Mouse (Mus musculus) lung, postnatal 10 days (tissue): ENCODE results near the gene Slit1.
A peak's percentile ranks its signal among the peaks of the same experiment; 100 is the strongest.

Source experiments
- DNase-seq: peaks from one replicate; pipeline ENCODE4 v3.0.0; 2021

Slit1 gene

DNA sequence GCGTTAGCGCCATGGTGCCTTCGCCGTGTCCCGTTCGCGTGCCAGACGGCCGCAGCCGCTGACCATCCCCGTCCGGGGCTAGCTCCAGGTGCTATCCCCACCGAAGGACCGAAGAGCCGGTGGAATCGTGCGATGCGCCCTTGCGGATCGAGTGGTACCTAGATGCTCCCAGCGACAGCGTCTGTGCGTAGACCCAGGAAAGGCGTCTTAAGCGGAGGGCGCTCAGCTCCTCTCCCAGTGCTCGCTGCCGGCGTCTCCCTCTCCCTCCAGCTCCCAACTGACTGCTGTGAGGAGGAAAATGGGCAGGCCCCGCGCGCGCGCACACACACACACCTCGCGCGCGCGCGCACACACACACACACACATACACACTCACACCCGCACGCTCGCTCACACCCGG, at the start of gene Slit1:
Slit1 (minus strand) TSS at position 270 of the 400 bp plus-strand sequence.
- no peak for DNase-seq

DNA sequence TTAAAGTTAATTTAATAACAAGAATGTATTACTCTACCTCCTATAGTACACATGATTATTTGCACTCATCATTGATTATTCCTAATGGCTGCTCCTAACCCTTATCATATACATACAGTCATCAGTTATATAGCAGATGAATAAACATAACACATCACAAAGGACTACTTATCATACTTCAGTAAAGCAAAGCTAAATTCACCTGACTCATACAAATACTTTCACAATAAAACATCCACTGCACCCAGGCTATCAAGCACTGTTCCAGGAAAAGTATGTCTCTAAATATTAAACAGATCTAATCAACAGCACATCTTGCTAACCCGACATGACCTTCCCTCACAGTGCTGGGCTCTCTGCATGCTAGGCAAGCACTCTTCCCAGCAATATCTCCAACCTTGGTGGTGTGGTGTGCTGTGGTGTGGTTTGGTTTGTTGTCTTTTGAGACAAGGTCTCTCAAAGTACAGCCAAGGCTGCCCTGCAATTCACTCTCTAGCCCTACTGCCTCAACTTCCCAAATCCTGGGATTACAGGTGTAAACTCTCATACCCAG, 49.5 kb upstream of the Slit1 start:
- no peak for DNase-seq

DNA sequence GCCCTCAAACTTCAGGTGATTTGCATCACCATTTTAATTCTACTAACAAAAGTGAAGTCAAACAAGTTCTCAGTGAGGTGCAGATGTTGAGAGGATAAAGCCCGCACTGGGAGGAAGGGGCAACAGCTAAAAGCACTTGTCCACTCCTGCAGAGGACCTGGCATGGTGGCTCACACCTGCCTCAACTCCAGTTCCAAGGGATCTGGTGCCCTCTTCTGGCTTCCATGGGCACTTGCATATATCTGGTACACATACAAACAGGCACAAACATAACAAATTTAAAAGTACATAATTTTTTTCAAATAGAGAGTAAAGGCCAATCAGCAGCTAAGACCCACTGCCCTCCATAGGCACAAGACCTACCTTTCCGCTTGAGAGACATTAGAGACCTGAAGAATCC, 47.9 kb upstream of the Slit1 start:
- no peak for DNase-seq

DNA sequence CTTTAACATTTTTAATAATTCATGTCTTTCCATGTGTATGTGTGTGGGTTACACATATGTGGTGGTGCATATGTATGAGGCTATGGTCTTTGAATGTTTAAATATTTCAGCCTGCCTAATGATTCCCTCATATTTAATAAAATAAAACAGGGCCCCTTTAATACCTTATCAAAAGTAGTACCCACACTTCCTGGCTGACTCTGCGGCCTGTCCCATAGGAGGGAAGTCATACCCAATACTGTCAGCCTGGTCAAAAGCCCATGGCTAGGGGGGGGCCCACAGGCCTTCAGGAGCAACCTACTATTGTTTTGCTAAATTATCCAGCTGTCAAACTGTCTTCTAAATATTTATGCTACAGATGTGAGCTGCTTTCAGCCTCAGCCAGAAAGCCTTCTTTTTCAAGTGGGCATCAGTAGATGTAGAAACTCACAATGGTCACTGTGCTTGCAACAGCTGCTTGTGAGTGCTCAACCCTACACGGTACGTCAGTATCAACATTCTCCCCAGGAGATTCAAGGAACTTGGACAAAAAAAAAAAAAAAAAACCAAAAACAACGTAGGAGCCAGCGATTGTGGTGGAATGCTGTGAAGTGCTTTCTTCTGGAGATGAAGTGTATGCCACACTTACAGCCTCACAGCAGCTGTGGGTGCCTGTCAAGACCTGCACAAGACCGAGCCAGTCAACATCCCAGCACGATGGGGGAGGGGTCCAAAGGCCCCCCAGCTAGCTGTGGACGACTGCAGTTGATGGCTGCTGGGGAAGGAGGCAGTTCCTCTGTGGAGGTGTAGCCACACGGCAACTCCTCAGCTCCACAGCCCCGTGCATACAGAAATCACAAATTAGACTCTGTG, 45.9 kb upstream of the Slit1 start:
- no peak for DNase-seq

DNA sequence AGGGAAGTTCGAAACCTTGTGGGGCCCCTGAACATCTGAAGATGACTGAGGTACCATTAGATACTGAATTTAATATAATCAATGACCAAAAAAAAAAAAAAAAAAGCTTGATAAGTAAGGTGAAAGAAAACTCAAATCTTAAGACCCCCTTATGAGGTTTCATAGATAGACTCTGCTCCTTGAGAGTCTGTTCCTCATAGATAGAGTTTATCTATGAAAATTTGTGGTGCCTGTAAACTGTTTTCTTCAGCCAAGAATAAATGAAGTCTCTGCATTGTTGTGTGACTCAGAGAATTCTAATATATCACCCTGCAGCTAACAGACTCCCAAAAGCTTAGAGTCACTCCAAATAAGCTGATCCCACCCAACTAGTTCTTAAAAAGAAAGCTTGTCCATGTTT, 43.4 kb upstream of the Slit1 start:
- DNase-seq = no peak

DNA sequence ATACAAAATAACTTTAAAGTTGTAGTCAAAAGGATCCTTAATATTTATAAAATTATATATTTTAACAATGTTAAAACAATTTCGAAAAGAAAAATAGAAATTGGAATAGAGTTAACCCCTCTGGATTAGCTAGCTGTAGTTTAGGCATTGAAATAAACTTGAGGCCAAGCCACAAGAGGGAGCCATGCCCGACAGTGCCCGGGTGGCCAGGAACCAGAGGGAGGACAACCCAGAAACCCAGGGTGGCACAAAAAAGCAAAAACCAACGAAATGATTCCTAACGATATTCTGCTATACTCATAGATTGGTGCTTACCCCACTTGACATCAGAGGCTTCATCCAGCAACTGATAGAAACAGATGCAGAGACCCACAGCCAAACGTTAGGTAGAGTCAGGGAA, 34.0 kb upstream of the Slit1 start:
- no peak for DNase-seq

DNA sequence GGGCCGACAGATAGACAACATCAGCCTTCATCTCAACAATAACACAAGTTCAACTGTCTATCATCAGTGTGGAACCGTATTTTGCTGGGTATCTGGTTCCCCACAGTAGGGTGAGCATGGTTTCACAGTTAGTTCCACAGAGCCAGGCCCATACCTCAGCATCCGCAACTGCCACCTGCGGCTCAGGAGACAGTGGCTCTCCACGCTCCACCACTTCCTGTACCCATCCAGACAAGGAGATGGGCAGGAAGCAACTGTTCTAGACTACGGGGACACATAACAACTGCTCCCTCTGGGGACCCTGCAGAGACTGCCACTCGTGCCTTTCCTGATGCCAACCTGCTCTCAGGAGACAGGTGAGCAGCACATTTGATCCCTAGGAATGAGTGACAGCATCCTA, 25.2 kb upstream of the Slit1 start:
- no peak for DNase-seq

DNA sequence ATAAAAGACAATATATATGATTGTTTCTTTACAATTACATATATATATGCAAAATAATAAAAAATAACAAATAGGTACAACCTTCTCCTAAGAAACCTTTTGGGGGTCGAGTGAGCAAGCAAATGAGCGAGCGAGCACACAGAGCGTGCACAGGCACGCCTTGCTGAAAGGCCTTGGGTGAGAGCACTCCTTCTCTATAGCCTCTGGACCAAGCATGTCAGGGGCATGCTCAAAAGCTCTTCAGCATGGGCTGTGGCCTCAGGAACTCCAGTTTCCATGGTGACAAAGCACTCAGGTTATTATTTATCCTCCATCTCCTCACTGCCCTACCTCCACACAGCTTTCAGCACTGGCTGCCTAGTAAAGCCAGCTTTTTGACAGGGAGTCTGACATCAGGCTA, 23.2 kb upstream of the Slit1 start:
- no peak for DNase-seq

DNA sequence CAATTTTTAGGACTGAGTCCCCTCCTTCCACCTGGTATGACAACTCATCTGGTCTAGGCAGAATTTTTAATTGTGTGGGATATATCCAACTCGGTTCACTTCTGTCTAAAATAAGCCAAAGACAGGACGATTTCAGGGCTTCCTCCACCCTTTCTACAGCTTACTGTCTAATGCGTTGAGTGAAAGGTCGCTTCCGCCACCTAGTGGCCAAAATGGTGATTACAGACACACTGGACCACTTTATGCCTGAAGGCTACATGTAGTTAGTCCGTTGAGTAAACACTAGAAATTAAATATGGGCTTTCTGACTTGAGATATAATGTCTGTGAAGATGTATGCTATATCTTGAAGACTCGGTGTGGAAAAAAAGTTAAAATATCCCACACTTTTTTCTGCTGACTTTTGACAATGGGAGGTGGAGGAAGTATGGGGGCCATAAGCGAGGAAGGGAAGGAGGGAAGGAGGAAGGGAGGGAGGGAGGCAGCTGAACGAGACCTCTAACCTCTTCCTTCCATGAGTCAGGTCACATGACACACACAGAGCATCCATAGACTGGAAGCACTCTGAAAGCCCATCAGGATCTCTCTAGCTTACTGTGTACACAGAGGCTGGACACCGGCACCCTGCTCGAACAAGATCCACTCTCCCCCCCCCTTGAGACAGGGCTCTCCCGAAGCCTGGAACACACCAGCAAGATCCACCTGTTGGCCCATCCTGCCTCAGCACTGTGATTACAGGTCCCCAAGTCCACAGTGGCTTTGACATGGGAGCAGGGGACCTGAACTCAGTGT, 20.6 kb upstream of the Slit1 start:
- DNase-seq = peak; percentile 91

DNA sequence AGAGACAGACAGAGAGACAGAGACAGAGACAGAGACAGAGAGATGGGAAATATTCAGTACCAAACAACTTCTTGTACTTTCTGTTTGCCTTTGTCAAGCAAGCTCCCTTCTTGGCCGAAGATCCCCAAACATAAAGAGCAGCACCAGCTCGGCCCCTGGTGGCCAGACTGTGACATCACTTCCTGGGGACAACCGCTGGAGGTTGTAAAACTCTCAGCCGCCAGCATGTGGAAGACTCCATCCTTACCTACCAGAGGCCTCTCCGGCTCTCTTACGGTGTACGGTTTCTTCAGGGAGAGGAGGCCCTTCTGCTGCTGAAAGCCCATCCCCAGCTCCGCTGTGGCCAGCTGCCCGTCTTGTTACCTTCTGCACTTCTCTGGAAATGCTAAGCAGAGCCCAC, 18.1 kb upstream of the Slit1 start:
- peak; percentile 59 for DNase-seq

DNA sequence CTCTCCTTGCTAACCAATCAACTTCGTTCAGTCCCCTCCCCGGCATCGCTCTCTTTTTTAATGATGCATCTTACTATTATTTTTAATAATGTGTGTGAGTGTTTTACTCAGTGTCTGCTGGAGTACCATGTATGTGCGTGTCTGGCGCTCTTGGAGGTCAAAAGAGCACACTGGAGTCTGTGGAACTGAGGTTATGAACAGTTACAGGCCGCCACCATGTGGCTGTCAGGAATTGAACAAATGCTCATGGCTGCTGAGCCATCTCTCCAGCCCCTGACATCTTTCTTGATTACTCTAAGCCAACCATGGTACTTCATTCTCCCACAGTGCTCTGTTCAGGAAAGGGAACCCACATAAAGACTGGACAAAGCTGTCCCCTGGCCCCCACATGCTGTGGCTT, 16.3 kb upstream of the Slit1 start:
- no peak for DNase-seq

DNA sequence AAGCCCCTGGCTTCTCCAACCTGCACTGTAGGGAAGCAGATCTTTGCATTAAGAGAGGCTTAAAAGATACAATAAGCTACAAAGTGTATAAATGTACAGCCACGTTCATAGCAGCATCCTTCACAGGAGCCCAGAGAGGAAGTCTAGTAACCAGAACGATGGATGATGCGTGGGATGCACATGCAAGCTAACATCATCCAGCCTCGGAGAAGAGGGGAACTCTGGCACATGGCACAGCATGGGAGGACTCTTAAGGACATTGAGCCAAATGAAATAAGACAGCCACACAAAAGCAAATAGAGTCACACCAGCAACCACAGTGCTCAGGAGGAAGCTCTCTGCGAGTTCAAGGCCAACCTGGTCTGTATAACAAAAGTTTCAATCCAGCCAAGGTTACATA, 15.8 kb upstream of the Slit1 start:
- DNase-seq = no peak

DNA sequence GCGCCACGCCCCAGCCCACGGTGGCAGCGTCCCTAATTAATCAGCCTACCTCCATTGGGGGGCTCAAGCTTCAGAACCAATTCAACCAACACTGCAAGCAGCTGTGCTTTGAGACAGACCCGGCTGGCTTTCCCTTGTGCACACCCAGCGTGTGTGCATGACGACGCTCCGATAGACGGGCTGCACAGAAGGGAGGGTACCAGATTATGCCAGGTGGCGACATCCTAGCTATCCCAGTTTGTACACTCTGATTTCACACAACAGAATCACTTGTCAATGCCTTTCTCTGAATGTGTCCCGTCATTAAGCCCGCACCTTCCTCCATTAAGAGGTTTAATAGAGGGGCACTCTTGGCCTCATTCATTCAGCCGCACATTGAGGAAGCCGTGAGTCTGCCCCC, 11.3 kb upstream of the Slit1 start:
- no peak for DNase-seq

DNA sequence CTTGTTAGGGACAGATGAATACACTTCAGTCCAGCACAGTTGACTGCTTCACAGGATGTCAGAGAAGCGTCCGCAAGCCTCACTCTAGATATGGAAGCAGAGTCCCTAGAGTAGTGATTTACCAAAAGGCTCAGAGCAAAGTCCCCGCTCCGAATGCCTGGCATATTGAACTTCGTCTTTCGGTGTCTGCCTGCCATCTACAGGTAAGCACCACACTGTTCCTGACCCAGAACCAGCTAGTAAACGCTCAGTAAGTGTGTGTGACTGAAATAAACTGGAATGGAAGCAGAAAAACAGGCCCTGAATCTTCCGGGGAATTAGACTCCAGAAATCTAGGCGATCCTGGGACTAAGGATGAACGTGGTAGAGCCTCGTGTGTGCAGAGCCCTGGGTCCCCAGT, 8.4 kb upstream of the Slit1 start:
- no peak for DNase-seq

DNA sequence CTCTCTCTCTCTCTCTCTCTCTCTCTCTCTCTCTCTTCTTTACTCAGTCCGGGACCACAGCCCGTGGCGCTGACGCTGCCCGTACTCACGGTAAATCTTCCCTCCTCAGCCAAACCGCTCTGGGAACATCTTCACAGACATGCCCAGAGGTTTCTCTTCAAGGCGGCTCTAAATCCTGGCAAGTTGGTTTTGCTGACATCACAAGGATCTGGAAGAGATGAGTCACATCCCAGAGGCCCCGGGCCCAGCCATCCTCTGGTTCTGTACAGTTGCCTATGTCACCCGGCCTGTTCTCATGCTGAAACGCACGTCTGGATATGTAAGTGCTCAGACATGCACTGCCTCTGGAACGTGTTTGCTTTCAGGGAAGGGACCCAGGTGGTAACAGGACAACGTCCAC, 4.0 kb upstream of the Slit1 start:
- DNase-seq = no peak

DNA sequence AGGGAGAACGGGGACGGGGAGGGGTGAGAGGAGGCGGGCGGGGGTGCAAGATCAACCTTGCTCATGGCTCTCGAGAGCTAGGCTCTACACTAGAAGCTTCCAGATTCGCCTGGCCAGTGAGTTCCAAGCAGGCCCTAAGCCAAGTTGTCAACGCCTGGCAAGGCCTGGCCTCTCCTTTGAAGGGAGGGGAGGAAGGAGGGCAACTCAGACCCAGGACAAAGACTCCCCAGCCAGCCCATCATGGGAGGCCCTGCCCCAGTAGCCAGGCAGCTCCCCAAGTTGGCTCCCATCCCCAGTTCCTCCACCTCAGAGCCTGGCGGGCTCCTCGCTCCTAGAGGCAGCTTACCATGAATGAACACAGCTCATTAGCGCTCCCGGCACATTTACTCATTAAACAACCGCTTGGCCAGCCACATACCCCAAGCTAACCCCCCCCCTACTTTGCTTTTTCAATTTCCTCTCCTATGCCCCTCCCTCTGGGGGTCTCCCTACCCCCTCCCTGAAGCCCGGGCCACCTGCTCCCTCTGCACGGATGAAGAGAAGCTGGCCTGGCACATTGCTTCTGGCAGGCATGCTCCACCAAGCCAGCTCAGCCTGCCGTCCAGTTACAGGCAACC, 2.6 kb upstream of the Slit1 start:
- DNase-seq = no peak

DNA sequence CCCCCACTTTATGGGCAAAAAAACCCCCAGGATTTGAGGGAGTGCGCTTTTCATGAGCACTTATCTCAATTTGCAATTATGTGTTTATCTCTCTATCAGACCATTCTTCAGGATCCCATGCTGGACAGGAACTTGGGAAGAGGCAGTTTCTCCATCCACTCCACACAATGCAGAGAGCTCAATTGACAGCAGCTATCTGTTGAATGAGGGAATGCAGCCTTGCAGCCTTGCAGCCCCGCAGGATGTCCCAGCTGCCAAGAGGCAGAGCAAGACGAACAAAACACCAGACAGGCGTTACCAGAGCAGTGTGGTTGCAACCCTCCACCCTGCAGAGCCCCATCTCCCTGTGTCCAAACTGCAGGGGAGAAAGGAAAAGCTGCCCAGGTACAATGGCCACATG, 4.6 kb downstream of the Slit1 start:
- DNase-seq = no peak

DNA sequence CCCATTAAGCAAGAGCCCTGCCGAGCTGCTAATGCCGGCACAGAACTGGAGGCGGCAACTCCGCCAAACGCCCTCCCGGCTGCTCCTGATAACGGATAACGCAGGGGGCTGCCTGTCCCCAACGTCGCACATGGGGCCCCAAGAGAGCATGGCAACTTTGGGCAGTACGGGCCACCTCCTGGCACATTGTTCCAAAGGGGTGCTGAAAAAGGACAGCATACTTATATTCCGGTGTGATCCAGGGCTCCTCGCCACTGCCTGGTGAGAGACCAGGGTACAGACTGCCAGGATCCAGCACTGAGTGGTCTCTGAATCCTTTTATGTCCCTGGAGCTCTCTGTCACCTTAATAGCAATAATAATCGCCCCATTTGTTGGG, 5.0 kb downstream of the Slit1 start:
- no peak for DNase-seq

DNA sequence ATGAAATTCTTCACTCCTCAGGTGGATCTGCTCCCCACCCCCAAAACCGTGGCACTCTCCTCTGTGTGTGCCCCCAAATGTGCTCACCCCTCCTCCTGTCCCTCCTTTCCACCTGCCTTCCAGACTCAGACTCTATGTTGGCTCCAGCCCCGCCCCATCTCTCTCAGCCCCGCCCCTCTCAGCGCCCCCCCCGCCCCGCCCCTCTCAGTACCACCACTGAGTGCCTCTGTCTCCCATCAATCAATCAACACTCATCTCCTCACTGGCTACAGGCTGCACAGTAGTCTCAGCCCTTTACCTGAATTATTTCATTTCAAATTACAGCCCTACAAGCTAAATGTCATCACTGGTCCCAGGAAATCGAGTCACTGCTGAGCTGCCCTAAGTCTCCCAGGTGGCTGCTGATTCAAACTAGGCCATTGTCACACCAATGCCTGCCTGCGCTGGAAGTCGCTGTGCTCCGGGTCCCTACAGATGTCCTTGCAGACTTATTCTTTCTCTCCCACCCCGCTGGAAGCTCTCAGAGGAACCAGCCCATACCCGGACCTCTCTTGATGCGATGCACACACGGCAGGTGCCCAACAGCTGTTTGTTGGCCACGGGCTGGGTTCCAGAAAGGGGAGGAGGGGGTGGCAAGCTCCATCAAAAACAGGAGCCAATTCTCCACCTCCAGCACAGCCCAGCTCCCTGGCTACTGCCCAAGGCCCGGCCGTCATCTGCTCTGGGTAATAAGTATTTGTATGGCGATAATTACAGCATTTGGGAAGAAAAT, 5.6 kb downstream of the Slit1 start:
- no peak for DNase-seq

DNA sequence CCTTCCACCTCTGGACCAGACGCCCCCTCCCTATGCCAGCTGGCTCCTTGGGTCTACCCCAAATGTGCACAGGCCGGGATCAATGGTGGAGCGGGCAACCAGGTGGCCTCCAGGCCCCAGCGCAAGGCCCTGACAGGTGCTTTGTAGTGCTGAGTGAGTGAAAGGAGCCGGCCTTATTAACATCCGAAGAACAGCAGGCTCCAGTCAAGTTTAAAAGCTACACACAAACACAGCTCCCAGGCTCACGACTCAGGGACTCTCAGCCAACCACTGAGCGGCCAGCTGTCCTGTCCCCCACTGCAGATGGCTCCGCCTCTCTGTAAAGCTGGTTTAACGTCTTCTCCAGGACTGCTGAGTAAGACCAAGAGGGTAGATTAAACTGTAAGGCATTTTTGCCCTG, 8.8 kb downstream of the Slit1 start:
- no peak for DNase-seq

DNA sequence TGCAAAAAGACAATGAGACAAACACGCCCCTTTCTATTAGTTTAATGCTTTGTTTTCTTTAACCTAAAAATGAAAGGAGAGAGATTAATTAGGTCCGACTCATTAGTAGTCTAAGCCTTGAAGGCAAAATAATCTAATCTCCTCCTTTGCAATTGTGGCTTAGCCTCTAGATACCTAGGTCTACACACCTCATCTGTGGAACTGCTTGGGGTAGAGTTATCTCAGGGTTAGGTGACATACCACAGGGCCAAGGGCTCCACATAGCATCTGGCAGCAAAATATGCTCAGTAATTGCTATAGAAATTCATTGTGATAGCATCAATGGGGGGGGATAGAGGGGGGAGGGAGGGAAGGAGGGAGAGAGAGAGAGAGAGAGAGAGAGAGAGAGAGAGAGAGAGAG, 18.0 kb downstream of the Slit1 start:
- no peak for DNase-seq

DNA sequence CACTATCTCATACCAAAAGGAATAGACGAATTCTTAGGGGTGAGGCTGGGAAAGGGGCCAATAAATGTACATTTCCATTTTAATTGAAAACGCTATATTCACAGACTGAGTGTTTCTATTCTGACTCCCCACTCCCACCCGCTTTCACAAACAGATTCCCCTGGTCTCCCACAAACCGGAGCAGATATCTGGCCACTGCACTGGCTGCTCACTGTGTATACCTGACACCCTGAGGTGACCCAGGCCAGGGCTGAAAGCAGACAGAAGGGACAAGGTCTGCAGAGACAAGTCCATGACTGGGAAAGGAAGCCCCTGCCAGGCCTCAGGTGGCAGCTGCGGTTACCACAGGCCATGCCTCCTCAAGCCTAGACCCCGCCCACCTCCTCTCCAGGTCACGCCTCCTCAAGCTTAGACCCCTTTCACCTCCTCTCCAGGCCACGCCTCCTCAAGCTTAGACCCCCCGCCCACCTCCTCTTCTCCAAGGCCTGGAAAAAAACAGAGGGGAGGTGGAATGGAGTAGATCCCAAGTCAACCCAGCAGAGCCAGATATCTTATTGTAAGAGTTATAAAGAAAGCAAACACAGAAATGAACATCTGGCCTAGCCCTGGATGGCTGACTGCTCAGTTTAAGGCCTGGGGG, 18.5 kb downstream of the Slit1 start:
- no peak for DNase-seq
